Mouse (Mus musculus) ES-E14 (cell line): ENCODE measurements around the gene Slc9a9. TPM values are rescaled to one million over a fixed set of nuclear protein-coding genes. Genes with fewer than 3 reads are reported as not detected.

Source experiments
- DNase-seq: peaks from one replicate; pipeline ENCODE4 v3.0.0-alpha.2; 2013; ENCODE audit warnings: low read depth, low spot score
- H3K27ac ChIP-seq: 2 replicates; pipeline ENCODE4 v1.5.1; 2012; ENCODE audit warnings: low read depth, mild to moderate bottlenecking, low read length, moderate library complexity, mixed read lengths; ENCODE audit not compliant: poor library complexity, insufficient read depth, severe bottlenecking
- H3K36me3 ChIP-seq: 2 replicates; pipeline ENCODE4 v1.6.1; 2012; ENCODE audit warnings: mild to moderate bottlenecking, low read length, moderate library complexity, mixed read lengths; ENCODE audit not compliant: control insufficient read depth, poor library complexity, insufficient read depth, severe bottlenecking
- H3K4me1 ChIP-seq, 2 experiments: fragments of 150-350 bp in 1 of 2; sonication (generic) in 1 of 2; 2 replicates each; pipeline ENCODE4 v1.6.1; 2012; ENCODE audit warnings: low read length in 2 of 2, mild to moderate bottlenecking in 1 of 2, mixed read lengths in 1 of 2; ENCODE audit not compliant: control insufficient read depth in 2 of 2, insufficient read depth in 2 of 2, poor library complexity in 1 of 2
- H3K4me3 ChIP-seq, 2 experiments: fragments of 150-350 bp in 1 of 2; sonication (generic) in 1 of 2; 2 replicates each; pipeline ENCODE4 v1.5.1; 2012; ENCODE audit warnings: low read length in 2 of 2, low read depth in 1 of 2, mild to moderate bottlenecking in 1 of 2, mixed read lengths in 1 of 2; ENCODE audit not compliant: insufficient read depth in 1 of 2, poor library complexity in 1 of 2, severe bottlenecking in 1 of 2
- H3K9ac ChIP-seq: 2 replicates; pipeline ENCODE4 v1.6.1; 2012; ENCODE audit warnings: low read depth, mild to moderate bottlenecking, low read length, mixed read lengths; ENCODE audit not compliant: poor library complexity, insufficient read depth, severe bottlenecking
- H3K9me3 ChIP-seq: fragments of 150-350 bp; sonication (generic); 2 replicates; pipeline ENCODE4 v1.6.1; 2012; ENCODE audit warnings: low read depth, mild to moderate bottlenecking, low read length; ENCODE audit not compliant: control insufficient read depth, insufficient read depth
- CHD2 ChIP-seq: IDR thresholded peaks from 2 replicates; pipeline ENCODE4 v1.6.1; 2014; ENCODE audit warnings: mild to moderate bottlenecking, low read depth, low read length, inconsistent platforms
- HCFC1 ChIP-seq: IDR thresholded peaks from 2 replicates; pipeline ENCODE4 v1.6.1; 2012; ENCODE audit warnings: low read length, inconsistent platforms, borderline replicate concordance; ENCODE audit not compliant: insufficient read depth
- MAFK ChIP-seq: IDR thresholded peaks from 2 replicates; pipeline ENCODE4 v1.6.1; 2014; ENCODE audit warnings: mild to moderate bottlenecking, low read depth, low read length, inconsistent platforms; ENCODE audit not compliant: insufficient read depth
- ZC3H11A ChIP-seq: IDR thresholded peaks from 2 replicates; pipeline ENCODE4 v1.6.1; 2012; ENCODE audit warnings: low read depth, mild to moderate bottlenecking, inconsistent platforms, low read length, borderline replicate concordance
- ZNF384 ChIP-seq: IDR thresholded peaks from 2 replicates; pipeline ENCODE4 v1.6.1; 2012; ENCODE audit warnings: low read depth, low read length, inconsistent platforms
- in situ Hi-C, 2 experiments: fragments of 600-800 bp; cut with MboI; formaldehyde crosslinking; loops; one replicate each; pipeline ENCODE4 v1.15.1; 2025; ENCODE audit warnings: low sequenced_read_pairs in 2 of 2, inconsistent platforms in 1 of 2; ENCODE audit not compliant: unreplicated experiment in 2 of 2
- total RNA-seq: library from RNA; depleted of rRNA; stranded (reverse); fragments of 300-350 nt; gene quantifications from 2 replicates; pipeline ENCODE4 v1.2.3, GENCODE M21; 2012

The Slc9a9 gene
- total RNA-seq, 1 experiment, result 0.13 TPM

GRCm38 (mm10) chr9:95088221-95088620 lies 418.5 kb downstream of the Slc9a9 start:
- TF ChIP-seq HCFC1 (no peak), ZNF384 (no peak), ZC3H11A (no peak), CHD2 (no peak), MAFK (no peak)
- in situ Hi-C loops, result no loop called here
- Histone ChIP-seq H3K4me3 (no peak overlapping the region), H3K27ac (no peak overlapping the region), H3K9me3 (no peaks in the 10 kb centered on the region), H3K4me1 (no peaks in the 10 kb centered on the region; a peak in 1 of 4 replicates), H3K36me3 (no peaks in the 10 kb centered on the region), H3K9ac (no peak overlapping the region)
- DNase-seq, result no peak

GRCm38 (mm10) chr9:95089050-95089449 lies 419.3 kb downstream of the Slc9a9 start:
- Histone ChIP-seq H3K9ac (no peak overlapping the region), H3K9me3 (no peaks in the 10 kb centered on the region), H3K27ac (no peak overlapping the region), H3K4me3 (no peak overlapping the region), H3K36me3 (no peaks in the 10 kb centered on the region), H3K4me1 (no peaks in the 10 kb centered on the region; a peak in 1 of 4 replicates)
- in situ Hi-C loops, result no loop called here
- TF ChIP-seq ZNF384, result no peak
- TF ChIP-seq MAFK, result no peak
- no peak for TF ChIP-seq ZC3H11A
- no peak for TF ChIP-seq HCFC1
- no peak for TF ChIP-seq CHD2
- peak; percentile 11 for DNase-seq

GRCm38 (mm10) chr9:95096486-95096885 lies 426.8 kb downstream of the Slc9a9 start:
- in situ Hi-C loops, result no loop called here
- no peaks in the 10 kb centered on the region for H3K4me1 ChIP-seq
- H3K36me3 ChIP-seq, result no peaks in the 10 kb centered on the region
- TF ChIP-seq CHD2 (no peak), ZC3H11A (no peak), ZNF384 (no peak), MAFK (no peak), HCFC1 (no peak)
- H3K9ac ChIP-seq, result no peak overlapping the region
- no peak overlapping the region for H3K27ac ChIP-seq
- no peak overlapping the region for H3K4me3 ChIP-seq
- H3K9me3 ChIP-seq, result no peaks in the 10 kb centered on the region
- DNase-seq, result no peak

- no peaks in the 10 kb centered on the region for H3K9me3 ChIP-seq
- no peak overlapping the region for H3K27ac ChIP-seq
- in situ Hi-C loops, result no loop called here
- no peaks in the 10 kb centered on the region for H3K4me1 ChIP-seq
- DNase-seq, result no peak
- H3K4me3 ChIP-seq, result no peak overlapping the region
- no peaks in the 10 kb centered on the region for H3K36me3 ChIP-seq
- no peak overlapping the region for H3K9ac ChIP-seq
- TF ChIP-seq MAFK, result no peak
- no peak for TF ChIP-seq ZNF384
- no peak for TF ChIP-seq CHD2
- TF ChIP-seq ZC3H11A, result no peak
- no peak for TF ChIP-seq HCFC1
These were observed 436.1 kb downstream of the Slc9a9 start for GRCm38 (mm10) chr9:95105768-95106167.

GRCm38 (mm10) chr9:95109799-95110198 lies 440.1 kb downstream of the Slc9a9 start:
- TF ChIP-seq CHD2, result no peak
- TF ChIP-seq ZC3H11A, result no peak
- TF ChIP-seq MAFK, result no peak
- TF ChIP-seq ZNF384, result no peak
- TF ChIP-seq HCFC1, result no peak
- in situ Hi-C loops, result no loop called here
- no peak for DNase-seq
- Histone ChIP-seq H3K9me3 (no peaks in the 10 kb centered on the region), H3K36me3 (no peaks in the 10 kb centered on the region), H3K9ac (no peak overlapping the region), H3K27ac (no peak overlapping the region), H3K4me1 (no peaks in the 10 kb centered on the region), H3K4me3 (no peak overlapping the region)
